Mouse (Mus musculus) adrenal gland (tissue): ENCODE results near the gene Kirrel3.

Experiments used
- intact Hi-C: fragments of 180-260 bp; cut with DNase I; formaldehyde crosslinking; loops from one replicate; pipeline ENCODE4 v1.15.1; 2025

The Kirrel3 gene

DNA sequence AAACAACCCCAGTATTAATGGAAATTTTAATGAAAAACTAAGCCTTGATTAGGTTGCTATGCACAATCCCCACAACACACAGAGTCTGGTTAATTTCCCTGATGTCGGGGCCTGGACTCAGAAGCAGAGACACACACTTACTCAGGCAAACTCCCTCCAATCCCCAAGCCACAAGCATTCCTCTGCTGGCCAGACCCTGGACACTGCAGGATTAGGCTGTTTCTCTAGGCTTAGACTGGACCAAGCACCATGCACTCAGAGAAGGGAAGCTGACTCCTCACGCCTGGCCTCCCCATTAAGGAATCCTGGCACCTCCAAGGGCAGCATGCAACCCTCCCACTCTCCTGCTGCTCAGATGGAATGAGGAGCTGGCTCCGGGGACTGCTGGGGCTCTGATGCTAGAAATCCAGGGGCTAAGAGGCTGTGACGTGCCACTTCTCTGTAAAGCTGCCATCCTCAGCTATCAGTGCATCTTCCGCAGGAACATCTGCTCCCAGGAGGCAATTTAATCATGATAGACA lies 324.4 kb downstream of the Kirrel3 start:
- intact Hi-C loops, result no loop called here

DNA sequence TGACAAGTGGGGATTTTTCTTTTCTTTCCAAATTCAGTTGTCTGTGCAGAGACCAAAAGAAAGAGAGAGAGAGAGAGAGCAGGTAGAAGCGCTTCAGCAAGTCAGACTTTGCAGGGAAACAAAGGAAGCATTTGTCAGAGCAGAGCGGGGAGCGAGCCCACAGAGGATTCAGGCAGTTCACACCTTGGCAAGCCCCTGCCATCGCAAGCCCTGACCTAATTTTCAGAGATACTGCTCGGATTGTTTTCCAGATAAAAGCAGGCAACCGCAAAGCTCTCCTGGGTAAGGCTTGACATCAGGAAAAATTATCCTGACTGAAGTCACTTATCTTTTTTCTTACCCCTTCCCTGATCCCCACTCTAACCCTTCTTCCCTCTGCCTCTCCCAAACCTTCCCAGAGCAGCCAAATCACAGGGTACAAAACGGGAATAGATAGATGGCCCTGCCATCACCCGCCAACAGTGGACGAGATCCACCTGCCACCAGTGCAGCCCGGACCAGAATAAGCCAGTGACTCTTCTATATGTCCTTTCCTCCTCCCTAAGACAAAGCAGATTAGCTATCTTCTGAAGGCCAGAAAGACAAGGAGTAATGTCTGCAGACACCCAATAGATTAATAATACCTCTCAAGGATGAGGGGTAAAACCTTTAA lies 332.8 kb downstream of the Kirrel3 start:
- intact Hi-C loops, result no loop called here

DNA sequence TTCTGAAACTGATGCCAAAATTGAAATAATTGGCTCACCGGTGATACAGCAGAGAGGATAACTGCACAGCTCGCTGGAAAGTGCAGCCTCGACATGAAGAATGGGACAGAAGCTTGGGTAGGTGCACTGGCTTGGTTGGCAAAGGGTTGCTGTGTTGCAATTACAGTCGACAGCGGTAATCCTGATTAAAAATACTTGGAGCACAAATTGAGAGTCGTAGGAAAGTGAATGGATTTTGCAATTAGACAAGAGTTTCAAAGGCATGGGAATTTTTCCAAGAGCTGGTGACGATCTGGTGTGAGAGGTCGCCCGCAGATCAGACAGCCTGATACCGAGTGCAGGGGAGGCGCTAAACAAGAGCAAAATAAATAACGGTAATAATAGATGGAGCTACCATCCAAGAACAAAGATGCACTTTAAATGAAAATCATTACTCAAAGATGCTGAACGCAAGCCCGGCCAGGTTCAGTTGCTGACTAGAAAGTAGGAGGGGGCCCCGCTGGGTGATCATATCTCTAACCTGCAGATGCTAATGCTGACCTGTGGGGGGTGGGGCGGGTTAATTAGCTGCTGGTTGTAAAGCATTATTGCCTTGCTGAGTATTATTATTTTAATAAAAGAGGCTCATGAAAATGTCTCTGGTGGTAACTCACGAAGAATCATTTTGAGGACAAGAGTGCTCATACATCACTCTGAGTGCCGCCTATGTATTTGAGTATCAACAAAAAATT lies 338.8 kb downstream of the Kirrel3 start:
- intact Hi-C loops, result no loop called here

DNA sequence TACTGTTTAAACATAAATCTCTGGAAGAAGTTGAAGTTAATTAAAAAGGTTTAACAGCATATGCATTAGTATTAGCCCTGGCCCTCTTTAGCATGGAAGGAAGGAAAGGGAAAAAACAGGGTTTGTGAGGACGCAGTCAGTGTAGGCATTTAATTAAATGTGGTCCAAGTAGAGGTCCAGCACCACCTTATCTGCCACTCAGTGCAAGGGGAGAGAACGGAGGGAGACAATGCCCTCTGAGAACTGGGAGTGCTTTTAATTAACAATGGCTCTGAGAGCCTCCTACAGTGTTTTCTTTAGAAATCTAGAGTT lies 339.4 kb downstream of the Kirrel3 start:
- intact Hi-C loops, result no loop called here

DNA sequence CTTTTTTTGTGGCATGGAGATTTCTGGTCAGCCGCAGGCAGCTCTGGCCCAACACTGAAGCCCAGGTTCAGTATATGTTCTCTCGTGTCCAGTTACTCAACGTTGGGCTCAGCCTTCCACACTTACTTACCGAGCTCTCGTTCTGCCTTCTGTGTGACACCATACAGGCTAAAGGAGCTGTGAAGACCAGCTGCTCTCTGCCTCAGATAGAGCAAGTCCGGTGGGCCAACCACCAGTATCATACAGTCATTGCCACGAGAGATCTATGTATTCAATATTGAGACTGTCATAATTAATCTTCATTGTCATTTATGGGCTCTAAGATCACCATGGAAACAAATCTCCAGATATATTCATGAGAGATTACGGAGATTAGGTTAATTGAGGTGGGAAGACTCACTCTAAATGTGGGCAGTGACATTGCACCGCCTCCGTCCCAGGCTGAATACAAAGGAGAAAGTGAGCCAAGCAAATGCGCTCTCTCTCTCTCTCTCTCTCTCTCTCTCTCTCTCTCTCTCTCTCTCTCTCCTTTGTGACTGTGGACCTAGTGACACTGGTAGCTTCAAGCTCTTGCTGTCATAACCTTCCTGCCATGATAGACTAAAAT lies 339.8 kb downstream of the Kirrel3 start:
- intact Hi-C loops, result no loop called here

DNA sequence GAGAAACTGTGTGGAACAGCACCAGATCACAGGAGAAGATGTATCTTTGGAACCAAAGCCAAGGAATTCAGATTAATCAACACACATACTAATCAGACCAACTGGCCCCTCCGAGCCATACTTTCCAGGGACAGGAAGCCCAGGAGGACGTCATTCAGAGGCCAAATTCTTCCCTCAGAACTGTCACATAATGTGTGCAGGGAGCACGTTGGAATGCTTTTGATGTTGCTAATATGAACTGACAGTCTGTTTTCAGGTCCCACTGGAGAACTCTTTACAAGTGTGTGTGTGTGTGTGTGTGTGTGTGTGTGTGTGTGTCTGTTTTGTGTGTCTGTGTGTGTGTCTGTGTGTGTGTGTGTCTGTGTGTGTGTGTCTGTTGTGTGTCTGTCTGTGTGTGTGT lies 345.0 kb downstream of the Kirrel3 start:
- intact Hi-C loops, result no loop called here

DNA sequence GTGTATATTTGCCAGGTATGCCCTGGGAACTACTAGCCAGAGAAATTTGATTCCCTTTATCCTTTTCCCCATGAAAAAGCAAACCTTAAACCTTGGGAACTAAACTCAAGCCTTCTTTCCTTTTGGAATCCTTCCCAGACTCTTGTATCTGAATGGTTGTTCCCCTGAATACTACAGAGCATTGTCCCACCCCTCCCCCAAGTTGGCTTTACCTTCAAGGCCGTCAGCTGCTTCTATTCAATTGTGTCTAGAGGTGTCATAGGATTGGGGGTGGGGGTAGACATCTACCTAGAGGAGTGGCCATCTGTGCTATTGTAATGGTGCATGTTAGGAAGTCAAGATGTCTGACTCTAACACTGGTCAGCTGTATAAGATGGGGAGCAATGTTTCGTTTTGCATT lies 351.1 kb downstream of the Kirrel3 start:
- intact Hi-C loops, result no loop called here

DNA sequence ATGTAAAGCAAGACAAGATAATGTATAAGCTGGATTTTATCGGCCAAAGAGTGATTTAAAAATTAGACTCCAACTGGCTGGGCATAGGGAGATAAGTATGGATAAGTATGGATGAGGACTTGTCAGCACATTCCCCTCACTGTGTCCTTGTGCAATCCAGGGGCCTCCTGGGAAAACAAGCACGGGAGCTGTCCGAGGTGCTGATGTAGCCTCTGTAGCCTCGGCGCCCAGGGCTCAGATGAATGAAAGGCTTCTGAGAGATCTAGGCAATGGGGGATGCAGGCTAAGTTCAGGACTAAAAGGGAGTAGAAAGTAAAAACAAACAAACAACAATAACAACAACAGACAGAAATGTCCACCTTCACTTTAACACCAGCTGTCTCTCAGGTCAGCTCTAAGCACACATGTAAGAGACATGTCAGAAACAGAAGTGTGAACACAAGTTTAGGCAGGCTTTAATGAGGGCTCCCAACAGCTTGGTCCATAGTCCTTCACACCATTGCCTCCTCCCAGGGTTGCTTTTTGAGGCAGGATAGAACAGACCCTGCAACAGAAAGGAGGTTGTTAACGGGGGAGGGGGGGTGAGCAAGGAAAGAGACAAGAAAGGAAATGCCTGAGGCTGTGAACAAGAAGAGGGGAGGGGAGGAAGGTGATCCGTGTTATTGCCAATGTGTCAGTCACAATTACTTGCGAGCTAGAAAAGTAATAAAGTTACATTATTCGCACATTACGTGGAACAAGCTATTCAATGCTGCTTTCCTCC lies 352.2 kb downstream of the Kirrel3 start:
- intact Hi-C loops, result no loop called here

DNA sequence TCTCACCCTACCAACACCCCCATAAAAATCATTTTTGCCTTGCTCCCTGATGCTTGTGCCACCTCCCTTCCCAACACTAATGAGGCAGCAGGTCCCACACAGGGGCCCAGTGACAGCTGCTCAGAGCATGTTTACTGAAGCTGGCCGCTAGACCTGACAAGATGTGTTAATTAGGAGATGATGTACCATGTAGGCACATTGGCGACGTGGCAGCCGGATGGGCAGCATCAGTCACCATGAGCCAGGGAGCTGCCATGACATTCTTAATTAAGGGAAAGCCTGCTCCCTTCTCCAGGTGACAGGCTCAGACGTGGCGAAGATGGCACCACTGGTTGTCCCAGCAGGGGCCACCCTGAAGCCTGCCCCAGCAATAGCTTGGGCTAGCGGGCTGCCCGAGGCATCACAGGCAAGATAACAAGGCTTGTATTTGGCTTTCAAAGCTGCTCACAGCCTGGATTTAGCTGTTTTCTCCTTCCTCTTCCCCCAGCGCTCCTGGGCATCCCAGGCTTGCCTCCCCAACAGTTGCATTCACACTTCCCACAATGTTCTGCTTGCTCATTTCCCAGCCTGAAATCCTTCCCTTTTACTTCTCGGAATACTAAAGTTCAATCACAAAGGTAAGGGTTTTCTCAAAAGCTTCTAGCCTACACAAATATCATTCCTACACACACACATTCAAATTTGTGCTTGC lies 357.7 kb downstream of the Kirrel3 start:
- intact Hi-C loops, result no loop called here

DNA sequence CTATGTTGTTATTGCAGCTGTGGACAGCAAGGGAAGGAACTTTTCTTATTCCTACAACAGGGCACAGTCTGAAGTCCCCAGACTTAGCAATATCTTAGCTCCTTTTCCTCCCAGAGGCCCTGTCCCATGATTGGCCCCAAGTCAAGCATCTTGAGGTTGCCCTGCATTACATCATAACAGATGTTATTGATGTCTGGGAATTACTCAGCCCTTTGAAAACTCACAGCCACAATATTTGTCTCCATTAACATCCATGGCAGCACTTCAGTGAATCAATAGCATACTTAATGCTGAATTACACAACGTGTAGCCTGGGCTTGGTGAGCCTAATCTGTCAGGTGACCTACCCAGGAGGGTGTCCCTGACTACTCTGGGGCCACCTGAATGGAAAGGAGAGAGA lies 360.7 kb downstream of the Kirrel3 start:
- intact Hi-C loops, result loop anchor here (5.0 kb wide), 1 partner anchor 349 kb away; no protein-coding TSS in a partner anchor

DNA sequence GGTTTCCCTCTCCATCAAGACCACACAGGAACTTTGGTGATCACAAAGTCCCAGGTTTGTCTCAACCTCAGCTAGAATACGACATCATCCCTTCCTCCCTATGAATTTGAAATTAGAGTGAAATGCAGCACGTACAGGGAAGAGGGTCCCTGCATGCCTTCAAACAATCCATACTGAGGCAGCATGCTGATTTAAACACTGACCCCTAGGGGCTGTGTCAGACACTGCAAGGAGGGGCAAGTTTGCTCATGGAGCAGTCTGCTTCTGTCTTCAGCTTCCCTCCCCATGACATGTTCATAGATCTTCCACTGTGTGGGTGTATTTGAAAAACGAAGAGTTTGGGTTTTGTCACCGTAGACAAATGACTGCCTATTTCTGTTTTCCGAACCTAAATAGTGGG lies 362.0 kb downstream of the Kirrel3 start:
- intact Hi-C loops, result loop anchor here (5.0 kb wide), 1 partner anchor 350 kb away; no protein-coding TSS in a partner anchor

DNA sequence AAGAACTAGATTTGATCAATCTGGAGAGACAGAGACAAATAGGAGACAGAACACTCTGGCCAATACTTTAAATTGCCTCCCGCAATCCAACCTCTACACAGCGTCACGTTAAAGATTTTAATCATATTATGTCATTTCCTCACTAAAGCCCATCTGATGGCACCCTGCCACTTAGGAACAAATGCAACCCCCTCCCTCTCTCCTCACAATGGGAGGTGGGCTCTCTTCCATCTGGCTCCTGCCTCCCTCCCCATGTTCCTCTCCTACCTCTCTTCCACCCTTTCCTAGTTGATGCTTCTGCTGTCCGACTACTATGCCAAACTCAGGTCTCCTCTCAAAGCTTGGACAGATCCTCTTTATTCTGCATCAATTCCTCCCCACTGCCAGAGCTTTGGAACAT lies 365.4 kb downstream of the Kirrel3 start:
- intact Hi-C loops, result no loop called here

DNA sequence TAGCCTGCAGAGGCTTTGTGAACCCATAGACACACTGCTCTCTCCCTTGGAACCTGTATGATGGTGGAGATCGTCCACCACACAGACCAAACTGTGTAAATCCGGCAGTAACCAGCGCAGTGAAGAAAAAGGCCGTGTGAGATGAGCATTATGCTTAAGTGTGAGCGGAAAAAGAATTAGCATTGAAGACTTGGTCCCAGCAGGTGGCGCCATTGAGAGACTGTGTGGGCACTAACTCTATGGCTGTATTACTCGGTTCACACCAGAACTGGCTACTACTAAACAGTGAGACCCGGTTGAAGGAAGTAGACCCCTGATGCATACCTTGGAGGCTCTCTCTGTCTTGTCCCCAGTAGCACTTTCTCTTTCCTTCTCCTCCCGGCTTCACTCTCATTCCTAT lies 371.9 kb downstream of the Kirrel3 start:
- intact Hi-C loops, result loop anchor here (5.0 kb wide), 1 partner anchor 160 kb away; no protein-coding TSS in a partner anchor

DNA sequence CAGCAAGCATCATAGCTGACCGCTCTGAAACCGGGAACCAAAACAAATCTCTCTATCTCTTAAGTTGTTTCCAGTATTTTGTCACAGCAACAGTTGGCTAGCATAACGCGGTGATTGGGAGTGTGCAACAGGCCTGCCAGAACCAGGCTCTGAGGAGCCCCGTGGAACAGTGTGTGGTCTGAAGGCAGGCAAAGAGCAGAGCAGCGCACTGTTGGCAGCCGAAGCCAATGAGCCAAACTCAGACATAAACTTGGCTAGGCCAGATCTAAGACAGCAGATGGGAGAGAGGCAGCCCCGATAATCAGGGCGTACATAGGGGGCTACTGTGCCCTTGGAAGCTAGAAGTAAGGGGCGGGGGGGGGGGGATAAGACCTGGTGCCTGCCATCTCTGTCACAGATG lies 372.4 kb downstream of the Kirrel3 start:
- intact Hi-C loops, result loop anchor here (5.0 kb wide), 1 partner anchor 159 kb away; no protein-coding TSS in a partner anchor

DNA sequence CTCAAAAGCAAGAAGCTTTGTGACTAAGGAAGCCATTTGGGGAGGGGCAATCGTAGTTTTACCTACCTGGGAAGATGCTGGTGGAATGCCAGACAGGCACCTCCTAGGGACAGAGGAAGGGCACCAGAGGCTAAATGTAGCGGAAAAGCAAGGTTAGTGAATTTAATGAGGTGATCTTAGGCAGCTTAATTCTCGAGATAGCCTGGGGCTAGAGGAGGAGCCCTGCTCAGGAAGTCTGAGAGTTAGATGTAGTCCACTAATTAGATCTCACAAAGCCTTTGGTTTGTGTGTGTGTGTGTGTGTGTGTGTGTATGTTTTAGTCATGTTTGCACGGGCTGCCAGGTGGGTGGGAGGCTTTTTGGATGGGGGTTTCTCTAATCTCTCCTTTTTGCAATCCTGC lies 375.2 kb downstream of the Kirrel3 start:
- intact Hi-C loops, result no loop called here

DNA sequence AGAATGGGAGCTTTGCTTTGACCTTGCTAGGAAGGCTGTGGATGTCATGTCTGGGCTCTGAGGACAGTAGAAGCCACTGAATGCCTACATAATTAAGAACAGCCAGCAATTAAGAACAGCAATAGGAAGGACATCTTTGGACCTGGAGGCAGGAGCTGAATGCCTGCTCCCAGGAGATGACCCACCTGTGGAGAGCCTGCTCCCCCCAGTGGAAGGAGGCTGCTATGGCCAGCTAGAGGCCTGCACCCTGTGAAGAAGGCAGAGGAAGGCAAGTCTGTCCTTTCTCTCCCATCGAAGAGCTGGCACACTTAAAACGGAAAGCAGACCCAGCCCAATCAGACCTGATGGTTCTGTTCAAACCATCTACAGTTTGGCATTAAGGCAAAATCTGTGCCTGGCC lies 376.1 kb downstream of the Kirrel3 start:
- intact Hi-C loops, result no loop called here

DNA sequence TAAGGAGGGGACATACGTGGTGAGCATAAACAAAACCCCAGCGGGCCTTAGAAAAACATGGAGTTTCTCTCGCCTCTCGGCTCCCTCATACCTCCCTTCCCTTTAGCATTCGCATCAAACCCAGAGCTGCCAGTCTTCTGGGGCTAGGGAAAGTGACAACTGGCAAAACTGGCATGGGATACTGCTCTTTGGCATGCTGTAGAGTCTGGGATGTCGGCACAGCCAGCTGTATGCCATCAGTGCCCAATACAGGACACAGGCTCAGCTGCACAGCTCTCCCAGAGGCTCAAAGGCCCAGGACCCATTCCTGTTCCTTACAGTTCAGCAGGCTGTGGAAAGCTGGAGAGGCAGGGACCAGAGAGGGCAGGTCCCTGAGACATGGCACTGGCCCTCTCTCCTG lies 379.9 kb downstream of the Kirrel3 start:
- intact Hi-C loops, result no loop called here

DNA sequence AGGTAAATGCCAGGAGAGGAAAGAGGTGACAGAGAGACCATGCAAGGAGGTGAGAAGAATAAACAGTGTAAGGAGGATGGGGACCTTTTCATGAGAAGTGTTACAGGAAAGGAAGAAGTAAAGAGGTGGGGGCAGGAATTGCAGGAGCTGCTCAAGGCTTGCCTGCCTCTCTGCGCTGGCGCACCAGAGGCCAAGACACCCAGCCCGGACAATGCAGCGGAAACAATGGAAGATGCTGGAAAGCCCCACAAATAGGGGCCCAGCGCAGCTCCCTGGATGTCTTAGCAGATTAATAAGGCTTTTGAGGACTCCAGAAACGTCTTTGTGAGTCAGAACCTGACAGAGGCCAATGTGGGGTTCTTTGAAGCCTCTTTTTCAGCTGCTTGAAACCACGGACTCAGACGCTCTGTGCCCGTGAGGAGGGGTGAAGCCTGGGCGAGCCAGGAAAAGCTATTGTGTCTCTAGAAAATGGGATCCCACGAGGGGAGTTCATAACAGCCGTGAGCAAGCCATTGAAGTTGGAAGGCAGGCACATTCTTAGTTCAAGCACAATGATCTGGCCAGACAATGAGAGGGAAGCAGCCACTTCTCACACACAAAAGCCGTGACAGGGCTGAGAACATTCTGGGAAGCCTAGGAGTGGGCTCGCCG lies 385.7 kb downstream of the Kirrel3 start:
- intact Hi-C loops, result no loop called here

DNA sequence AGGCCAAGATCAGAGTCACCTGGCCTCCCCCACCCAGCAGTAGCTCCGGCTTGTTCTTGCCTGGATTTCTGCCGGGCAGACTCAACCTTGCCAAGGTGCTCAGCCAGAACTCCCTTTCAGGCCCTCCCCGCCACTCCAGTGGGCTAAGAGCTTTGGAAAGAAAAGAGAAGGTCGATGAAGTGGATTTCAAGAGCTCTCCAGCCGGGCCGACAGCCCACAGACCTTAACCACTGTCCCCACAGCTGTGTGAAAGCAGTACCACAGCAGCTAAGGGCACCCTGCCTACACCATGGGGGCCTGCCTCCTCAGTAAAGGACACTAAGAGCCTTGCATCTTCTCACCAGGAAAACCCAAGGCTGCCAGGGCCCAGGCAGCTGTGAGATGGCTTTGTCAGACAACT lies 389.5 kb downstream of the Kirrel3 start:
- intact Hi-C loops, result no loop called here

DNA sequence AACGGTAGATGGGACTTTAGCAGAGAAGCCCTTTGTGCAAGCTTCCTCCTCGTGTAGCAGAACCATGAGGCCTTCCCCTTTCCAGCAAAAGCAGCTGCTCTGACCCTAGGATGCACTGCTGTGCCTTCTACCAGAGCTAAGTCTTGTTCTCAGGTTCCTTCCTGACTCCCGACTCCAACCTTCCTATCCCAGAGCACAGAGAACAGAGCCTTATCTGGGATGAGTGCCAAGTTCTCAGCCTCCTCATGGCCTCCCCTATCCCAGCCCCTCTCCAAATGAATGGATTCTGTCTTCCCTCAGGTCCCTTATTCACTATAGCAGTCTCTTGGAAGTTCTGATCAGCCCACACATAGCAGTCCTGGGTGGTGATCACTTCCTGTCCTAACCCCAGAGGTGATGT lies 391.5 kb downstream of the Kirrel3 start:
- intact Hi-C loops, result no loop called here

DNA sequence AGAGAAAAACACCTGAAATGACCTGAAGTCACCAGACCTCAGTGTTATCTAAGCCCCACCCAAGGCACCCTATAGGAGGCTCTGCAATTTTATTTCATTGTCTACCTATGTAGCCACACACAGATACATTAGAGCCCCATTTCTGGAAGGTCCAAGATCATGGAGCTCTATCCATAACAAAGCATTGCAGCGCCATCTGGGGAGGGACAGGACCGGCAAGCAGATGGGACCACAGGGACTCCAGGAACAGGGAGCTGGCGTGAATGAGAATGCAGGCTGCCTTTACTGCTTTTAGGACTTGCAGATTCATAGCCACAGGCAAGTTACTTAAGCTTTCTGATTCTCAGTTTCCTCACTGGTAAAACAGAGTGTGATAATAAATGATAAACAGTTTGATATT lies 392.1 kb downstream of the Kirrel3 start:
- intact Hi-C loops, result no loop called here
